Mouse (Mus musculus) brain, adult 10 weeks (tissue): ENCODE data around the gene Thumpd3. TPM values are rescaled to one million over a fixed set of nuclear protein-coding genes. Genes with fewer than 3 reads are reported as not detected.

Experiments used
- polyA plus RNA-seq: library from polyadenylated mRNA; stranded (reverse); fragments of 350-450 nt; fragmentation: Illumina TruSeq; extraction: RNeasy Lipid Tissue Mini Kit (QIAGEN cat#74804); gene quantifications from one replicate; pipeline ENCODE4 v1.2.3, GENCODE M21; 2015; ENCODE audit warnings: low read depth, low replicate concordance

Thumpd3 gene
- polyA plus RNA-seq, result 34.1 TPM

GRCm38 (mm10) chr6:113046041-113046975, at the start of gene Thumpd3:
Thumpd3 (plus strand) TSS chr6:113046225.

GRCm38 (mm10) chr6:113076686-113077516, 30.9 kb downstream of the Thumpd3 start, which contains the start of gene Setd5:
Setd5 (plus strand) TSS chr6:113077365.

Other genes starting within 250 kb of the Thumpd3 start
- 89.8 TPM for gene Srgap3, start 99.0 kb upstream of the Thumpd3 start, polyA plus RNA-seq
- 59.0 TPM for gene Setd5, start 31.1 kb downstream of the Thumpd3 start, polyA plus RNA-seq
- gene Lhfpl4, start 149.2 kb downstream of the Thumpd3 start, polyA plus RNA-seq, result 54.3 TPM
- gene Mtmr14, start 191.6 kb downstream of the Thumpd3 start, polyA plus RNA-seq, result 20.7 TPM
- gene Cpne9, start 236.1 kb downstream of the Thumpd3 start, polyA plus RNA-seq, result 68.6 TPM